Mouse (Mus musculus) cerebellum, adult (tissue): ENCODE measurements at regions not wholly inside any gene's neighbourhood (a gene's known extent, or its start where the extent isn't known, plus 50 kb on each side); places are given as distances from the start of the nearest gene placed in this dataset.

ENCODE experiments used
- ATAC-seq: cut with Nextera tagmentation; 2 replicates; pipeline ENCODE4 v1.9.2; 2017; ENCODE audit warnings: mild to moderate bottlenecking, moderate library complexity, mixed read lengths; ENCODE audit not compliant: insufficient number of reproducible peaks, low FRiP score, low TSS enrichment

DNA sequence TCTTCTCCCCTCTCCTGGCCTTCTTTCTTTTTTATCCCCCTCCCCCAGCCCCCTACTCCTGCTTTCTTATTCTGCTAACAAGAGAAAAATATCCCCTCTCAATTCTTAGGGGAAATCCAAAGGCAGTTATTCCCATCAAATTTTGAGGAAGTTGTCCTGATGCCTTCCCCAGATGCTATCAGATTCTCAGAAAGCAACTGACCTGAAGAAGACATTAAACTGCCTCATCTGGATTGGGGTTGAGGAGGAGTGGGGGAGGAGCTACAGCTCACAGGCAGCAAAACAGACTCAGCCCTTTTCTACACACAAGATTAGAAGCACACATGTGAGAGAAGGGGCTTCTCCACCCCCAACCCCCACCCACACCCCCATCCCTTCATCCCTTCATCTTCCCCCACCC is 78.7 kb upstream of the S1pr3 start:
- no peak for ATAC-seq

DNA sequence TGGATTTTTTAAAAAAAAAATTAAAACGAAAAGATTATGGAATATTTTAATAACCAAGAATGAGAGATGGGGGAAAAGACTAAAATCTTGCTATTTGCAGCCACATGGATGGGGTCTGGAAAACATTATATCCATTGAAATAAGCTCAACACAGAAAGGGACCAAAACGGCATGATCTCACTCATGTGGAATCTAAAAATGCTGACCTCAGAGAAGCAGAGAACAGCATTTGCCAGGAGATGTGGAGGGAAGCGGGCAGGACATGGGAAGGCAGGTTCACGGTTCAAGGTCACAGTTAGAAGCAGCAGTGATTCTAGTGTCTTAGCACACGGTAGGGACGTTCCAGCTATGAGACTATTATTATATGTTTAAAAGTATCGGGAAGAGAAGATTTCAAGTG is 76.2 kb upstream of the S1pr3 start:
- ATAC-seq, result no peak

DNA sequence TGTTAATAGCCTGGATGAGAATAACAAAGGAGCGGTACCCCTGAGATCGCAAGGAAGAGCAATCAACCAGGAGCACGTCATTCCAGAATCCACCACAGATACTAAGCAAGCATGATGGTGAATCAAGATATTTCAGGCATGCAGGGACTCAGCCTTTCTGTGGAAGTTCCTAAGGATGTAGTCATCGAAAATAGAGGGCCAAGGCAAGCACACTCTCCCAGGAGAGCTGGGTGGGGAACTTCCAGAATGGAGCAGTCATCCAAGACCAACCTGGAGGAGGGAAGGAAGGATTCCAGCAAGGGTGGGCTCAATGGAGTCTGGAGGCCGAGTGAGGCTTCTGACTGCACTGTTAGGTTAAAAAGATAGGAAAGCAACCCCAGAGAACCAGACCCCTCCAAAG is 75.0 kb upstream of the S1pr3 start:
- no peak for ATAC-seq

DNA sequence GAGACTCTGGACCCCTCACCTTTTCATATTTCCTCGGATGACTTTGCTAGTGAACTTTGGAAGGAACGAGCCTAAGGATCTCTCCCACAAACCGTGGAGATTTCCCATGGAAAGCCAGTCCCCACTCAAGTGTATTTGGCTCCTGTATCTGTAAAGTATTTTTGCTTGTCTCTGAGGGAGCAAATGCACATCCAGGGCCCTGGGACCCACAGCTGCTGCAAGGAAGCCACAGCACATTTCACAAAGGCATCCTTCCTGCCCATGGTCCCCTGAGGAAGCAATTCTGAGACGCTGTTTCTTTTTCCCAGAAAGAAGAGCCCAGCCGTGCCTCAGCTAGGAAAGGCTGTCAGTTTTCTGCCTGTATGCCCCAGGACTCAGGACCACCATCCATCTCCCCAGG is 71.7 kb upstream of the S1pr3 start:
- ATAC-seq, result no peak

DNA sequence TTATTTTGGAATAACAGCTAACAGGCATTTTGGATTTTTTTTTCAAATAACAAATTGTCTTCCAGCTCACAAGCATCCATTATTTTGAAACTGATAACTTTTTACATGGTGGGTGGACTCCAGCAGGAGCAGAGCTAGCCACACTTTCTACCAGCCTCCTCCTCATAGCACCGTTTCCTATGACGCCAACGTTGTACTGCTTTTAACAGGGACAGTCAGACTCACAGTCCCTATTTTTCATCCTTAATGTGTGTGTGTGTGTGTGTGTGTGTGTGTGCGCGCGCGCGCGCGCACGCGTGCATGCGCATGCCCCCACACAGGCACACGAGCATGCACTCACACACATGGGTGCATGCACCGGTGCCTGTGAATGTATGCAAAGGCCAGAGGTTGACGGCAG is 70.5 kb upstream of the S1pr3 start:
- no peak for ATAC-seq

DNA sequence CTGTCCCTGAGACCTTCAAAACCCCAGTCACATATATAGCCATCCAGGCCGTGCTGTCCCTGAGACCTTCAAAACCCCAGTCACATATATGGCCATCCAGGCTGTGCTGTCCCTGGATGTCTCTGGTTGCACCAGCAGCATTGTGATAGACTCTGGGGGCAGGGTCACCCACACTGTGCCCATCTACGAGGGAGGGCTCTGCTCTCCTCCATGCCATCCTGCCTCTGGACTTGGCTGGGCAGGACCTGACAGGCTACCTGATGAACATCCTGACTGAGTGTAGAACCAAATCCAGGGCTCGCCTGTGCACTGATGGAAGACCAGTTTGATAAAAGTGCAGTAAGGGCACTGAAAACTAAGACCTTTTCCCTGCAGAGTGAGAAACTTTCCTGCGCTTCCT is 63.1 kb upstream of the S1pr3 start:
- ATAC-seq, result no peak

DNA sequence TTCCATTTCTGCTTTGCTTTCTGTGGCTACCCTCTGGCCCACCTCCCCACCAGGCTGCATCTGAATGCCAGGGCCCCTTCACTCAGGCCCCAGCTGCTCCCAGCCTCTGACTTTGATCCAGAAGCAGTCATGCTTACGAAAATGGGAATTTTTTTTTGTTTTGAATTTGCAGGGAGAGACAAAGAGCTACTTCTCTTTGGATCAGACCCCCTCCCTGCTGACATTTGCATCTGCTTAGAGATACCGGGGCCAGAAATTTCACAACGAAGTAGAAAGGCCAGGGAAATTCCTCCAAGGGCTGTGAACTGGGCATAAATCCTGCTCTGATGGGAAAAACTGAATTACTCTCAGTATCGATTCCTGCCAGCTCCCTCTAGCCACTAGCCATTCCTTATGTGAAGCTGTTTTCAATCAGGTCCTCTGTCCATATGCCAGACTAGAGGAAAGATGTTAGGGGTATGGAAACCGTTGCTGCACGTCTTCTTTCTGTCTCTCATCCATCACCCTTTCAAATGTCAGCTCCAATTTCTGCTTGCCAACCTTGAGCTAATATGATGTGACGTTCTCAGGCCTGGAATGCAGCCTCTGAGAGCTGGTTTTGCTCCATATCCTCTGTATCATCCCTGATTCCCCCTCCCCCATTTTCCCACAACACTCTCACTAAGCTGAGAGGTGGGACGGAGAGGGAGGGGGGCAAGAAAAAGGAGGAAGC is 62.4 kb upstream of the S1pr3 start:
- no peak for ATAC-seq

DNA sequence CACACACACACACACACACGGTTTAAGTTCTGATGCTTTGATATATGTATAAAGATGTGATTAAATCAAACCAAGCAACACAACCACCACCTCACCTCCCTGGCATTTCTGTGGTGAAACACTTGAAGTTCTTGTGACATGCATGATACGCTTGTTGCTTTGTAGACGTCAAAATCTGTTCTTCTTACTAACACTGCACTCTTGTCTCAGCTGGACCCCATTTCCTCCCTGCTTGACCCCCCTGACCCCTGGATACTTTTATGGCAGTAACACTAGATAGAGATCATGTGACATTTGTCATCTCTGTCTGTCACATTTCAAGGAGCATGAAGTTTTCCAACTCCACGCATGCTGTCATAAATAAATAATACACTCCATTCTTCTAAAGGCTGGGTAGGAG is 59.7 kb upstream of the S1pr3 start:
- no peak for ATAC-seq

DNA sequence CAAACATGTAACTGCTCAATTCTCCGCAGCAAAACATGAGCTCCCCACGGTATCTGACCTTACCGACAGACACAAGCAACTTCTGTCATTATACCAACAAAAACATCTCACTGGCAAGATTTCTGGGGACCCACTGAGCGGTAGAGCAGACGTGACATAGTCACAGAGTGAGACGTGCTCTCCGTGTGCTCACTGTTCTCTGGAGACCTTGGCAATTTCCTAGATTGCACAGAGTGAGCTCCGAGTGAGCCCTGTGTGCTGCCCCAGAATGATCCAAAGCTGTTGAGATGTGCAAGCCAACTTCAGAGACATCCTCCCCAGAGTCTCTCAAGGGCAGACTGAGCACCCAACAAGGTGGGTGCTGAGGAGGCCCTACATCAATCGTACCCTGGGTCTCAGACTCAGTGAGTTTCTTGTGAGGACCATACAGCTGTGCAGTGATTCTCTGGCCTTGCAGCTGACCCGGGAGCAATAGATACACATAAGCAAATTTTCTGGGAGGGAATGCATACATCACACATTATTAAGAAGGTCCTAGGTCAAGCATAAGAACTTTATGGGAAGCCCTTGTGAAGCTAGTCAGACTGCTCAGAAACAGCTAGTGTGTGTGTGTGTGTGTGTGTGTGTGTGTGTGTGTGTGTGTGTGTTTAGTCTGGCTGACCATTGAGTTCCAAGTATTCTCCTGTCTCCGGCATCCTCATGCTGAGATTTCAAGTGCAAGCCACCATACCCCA is 58.5 kb upstream of the S1pr3 start:
- ATAC-seq, result no peak

DNA sequence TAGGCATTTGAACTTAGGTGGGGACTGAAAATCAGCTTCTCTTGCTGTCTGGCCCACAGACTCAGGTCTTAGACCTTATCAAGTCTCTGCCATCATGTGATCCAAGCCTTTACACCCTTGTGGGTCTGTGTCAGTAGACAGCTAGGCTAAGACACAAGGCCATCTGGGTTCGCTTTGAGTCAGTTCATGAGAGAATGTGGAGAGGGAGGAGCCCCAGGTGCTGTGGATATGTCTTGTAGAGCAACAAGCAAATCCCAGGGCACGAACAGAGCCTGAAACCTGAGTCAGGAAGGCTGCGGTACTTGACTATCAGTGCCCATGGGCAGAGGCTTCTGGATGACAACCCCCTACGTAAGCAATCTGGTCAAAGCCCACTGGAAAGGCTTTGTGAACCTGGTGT is 55.6 kb upstream of the S1pr3 start:
- no peak for ATAC-seq

DNA sequence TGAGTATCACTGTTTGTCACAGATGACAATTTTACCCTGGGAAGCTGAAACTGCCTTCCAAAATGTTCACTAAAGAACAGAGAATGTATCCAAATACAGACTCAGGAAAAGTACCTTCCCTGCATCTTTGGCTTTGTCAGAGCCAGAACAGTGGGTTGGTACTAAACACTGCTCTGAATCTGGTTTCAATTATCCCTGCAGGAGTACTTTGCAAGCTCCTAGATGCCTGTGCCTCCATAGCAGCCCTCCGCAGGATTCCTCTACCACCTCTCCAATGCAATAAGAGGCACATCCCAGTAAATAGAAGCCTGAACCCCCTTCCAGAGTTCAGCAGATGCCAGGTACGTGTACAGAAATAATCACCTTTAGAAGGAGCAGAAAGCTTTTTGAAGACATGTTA is 52.9 kb upstream of the S1pr3 start:
- ATAC-seq, result no peak
